Mouse (Mus musculus) neural tube, embryonic 13.5 days (tissue): Measurements from ENCODE around the gene Gm49027. TPM values are rescaled to one million over a fixed set of nuclear protein-coding genes. Genes with fewer than 3 reads are reported as not detected.
"Not testable (repeated sequence)": the region's sequence is repeated elsewhere in the genome, so short reads cannot be mapped to it uniquely, and the experiment has no call there.

ENCODE experiments used
- ATAC-seq: fragments of 200-750 bp; cut with Nextera tagmentation; 2 replicates; pipeline ENCODE4 v1.8.0; 2017; ENCODE audit warnings: low read depth, mild to moderate bottlenecking, moderate TSS enrichment, moderate library complexity
- H3K27ac ChIP-seq: fragments of 300-500 bp; sonication (generic); replicated peaks from 2 replicates; pipeline ENCODE4 v1.5.1; 2015; ENCODE audit warnings: moderate library complexity, mild to moderate bottlenecking, inconsistent platforms
- H3K27me3 ChIP-seq: fragments of 300-500 bp; sonication (generic); 2 replicates; pipeline ENCODE4 v1.6.1; 2015; ENCODE audit warnings: mild to moderate bottlenecking, inconsistent platforms
- H3K36me3 ChIP-seq: fragments of 300-500 bp; sonication (generic); 2 replicates; pipeline ENCODE4 v1.6.1; 2015; ENCODE audit warnings: mild to moderate bottlenecking, inconsistent platforms
- H3K4me1 ChIP-seq: fragments of 300-500 bp; sonication (generic); replicated peaks from 2 replicates; pipeline ENCODE4 v1.6.1; 2015; ENCODE audit warnings: inconsistent platforms
- H3K4me2 ChIP-seq: fragments of 300-500 bp; sonication (generic); 2 replicates; pipeline ENCODE4 v1.6.1; 2015; ENCODE audit warnings: inconsistent platforms, mild to moderate bottlenecking, moderate library complexity
- H3K4me3 ChIP-seq: fragments of 300-500 bp; sonication (generic); 2 replicates; pipeline ENCODE4 v1.5.1; 2015; ENCODE audit warnings: mild to moderate bottlenecking, inconsistent platforms
- H3K9ac ChIP-seq: fragments of 300-500 bp; sonication (generic); 2 replicates; pipeline ENCODE4 v1.6.1; 2015; ENCODE audit warnings: moderate library complexity, mild to moderate bottlenecking, inconsistent platforms
- H3K9me3 ChIP-seq: fragments of 300-500 bp; sonication (generic); 2 replicates; pipeline ENCODE4 v1.6.1; 2016; ENCODE audit warnings: inconsistent platforms
- WGBS: fragments of 180-500 bp; shearing (Covaris S2); methylation state at CpG from one replicate; pipeline ENCODE4 v1.1.7; 2015; 5-methylcytosine and 5-hydroxymethylcytosine counted together
- polyA plus RNA-seq: library from polyadenylated mRNA; unstranded; fragments of >200 nt; fragmentation: Nextera tagmentation; extraction: Ambion mirVana; gene quantifications from 2 replicates; pipeline ENCODE4 v1.2.1, GENCODE M21; 2015

The Gm49027 gene
- polyA plus RNA-seq, 1 experiment from 2014 or later = 21.5 TPM

DNA sequence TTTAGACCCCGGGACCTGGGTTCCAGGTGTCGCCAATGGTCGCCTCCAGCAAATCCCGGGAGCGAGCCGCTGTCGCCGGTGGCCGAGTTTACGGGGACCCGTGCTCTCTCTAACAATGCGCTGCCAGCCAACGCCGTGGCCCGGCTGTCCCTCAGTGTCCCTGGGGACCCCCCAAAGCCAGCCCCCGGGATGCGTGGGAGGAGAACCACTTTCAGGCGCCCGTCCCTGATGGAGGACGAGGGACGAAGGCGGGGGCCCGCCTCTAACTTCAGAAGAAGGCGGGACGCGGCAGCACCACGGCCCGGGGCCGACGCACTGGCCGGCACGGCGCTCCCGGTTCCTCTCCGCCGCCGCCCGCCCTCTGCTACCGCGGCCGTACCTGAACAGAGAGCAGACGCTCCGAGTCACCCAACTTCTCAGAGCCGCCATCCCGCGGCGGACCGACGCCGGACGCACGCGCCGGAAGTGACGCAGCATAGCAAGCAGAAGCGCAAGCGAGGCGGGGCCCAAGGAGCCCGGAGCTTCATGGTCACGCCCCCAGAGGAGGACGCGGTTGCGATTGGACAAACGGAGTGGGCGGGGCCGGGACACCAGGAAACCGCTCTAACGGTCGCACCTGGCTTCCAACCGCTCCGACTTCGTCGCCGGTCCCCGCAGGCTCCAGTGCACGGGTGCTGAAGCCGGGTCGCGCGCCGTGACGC lies 1.4 kb downstream of the Gm49027 start, which contains the start of gene Diablo:
Gene Diablo, minus strand, starts transcription at position 485 of the 701 bp plus-strand sequence.
- Histone ChIP-seq H3K4me1 (peaks cover 36% of the 10 kb centered on the region), H3K9me3 (no peaks in the 10 kb centered on the region), H3K9ac (peak within 1 kb of the TSS; percentile 79), H3K4me3 (peak within 1 kb of the TSS; percentile 88), H3K4me2 (peak within 1 kb of the TSS; percentile 92), H3K27me3 (no peaks in the 10 kb centered on the region), H3K36me3 (peaks cover 30% of the 10 kb centered on the region), H3K27ac (peak within 1 kb of the TSS; percentile 75)
- ATAC-seq = peak; percentile 97
- WGBS = under 1% methylated on average over 82 of the region's 82 CpGs

DNA sequence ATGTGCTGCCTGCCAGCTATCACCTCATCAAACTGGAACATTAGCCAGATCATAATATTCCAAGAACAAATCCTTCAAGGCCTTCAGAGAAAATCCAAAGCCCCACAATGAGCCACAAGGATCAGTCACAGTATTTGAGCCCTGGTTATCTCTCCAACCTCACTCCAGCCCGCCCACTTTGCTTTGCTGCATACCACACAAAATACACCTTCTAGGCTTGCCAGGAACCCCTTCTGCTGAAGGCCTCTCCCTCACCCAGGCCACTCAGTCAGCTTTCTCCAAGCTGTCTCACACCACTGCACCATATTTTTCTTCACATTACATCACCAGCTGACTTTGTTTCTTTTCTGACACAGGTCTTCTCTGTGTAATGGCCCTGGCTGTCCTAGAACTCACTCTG lies 3.1 kb downstream of the Gm49027 start:
- H3K27me3 ChIP-seq = no peaks in the 10 kb centered on the region
- ATAC-seq = no peak
- H3K27ac ChIP-seq = no peak overlapping the region
- H3K9me3 ChIP-seq = no peaks in the 10 kb centered on the region
- H3K9ac ChIP-seq = 0 out of 2 replicates have a peak overlapping the region, but pooled peaks have one; percentile 26
- H3K36me3 ChIP-seq = peaks cover 32% of the 10 kb centered on the region
- peaks cover 36% of the 10 kb centered on the region for H3K4me1 ChIP-seq
- no peak overlapping the region for H3K4me3 ChIP-seq
- H3K4me2 ChIP-seq = peak overlapping the region; percentile 92; the same call in 1 of the 2 replicates
- 88% methylated on average over 1 of the region's 1 CpGs for WGBS

DNA sequence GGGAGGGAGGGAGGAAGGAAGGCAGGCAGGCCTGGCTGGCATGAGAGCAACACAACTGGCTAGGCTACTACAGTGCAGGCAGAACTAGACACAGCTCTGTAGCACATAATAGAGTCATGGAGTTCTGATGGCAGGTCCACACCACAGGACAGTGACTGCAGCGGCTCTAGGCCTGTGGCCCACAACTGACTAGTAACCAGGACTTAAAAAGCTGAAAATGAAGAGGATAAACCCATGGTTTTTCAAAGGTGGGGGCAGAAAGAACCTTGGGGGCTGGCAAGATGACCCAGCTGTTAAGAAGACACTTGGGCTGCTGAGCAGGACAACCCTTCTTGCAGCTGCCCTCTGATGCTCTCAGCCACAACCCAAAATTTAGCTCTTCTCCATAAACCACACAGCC lies 3.7 kb downstream of the Gm49027 start:
- WGBS = 85% methylated on average over 1 of the region's 1 CpGs
- Histone ChIP-seq H3K27ac (no peak overlapping the region), H3K4me1 (peaks cover 36% of the 10 kb centered on the region), H3K9ac (no peak overlapping the region), H3K9me3 (no peaks in the 10 kb centered on the region), H3K4me2 (no peak overlapping the region), H3K36me3 (peaks cover 34% of the 10 kb centered on the region), H3K27me3 (no peaks in the 10 kb centered on the region), H3K4me3 (no peak overlapping the region)
- no peak for ATAC-seq

DNA sequence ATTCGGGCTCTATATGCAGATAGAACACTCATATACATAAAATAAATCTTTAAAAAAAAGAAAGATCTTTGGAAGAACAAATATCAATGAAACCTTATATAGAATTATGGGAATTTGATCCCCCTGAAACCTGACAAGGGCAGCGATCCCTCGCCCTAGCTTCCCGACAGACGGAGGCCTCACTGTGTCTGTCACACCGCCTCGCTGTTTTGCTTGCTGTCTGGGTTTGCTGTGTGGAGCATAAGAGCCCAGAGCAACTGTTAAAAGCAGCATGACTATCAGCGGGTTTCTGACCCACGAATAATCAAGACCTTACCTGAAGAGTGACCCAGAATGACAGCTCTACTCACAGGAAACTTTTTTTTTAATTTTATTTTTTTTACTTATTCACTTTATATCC lies 4.6 kb downstream of the Gm49027 start:
- ATAC-seq = no peak
- Histone ChIP-seq H3K27me3 (no peaks in the 10 kb centered on the region), H3K4me3 (no peak overlapping the region), H3K36me3 (peaks cover 39% of the 10 kb centered on the region), H3K27ac (no peak overlapping the region), H3K4me2 (no peak overlapping the region), H3K9me3 (no peaks in the 10 kb centered on the region), H3K4me1 (peaks cover 36% of the 10 kb centered on the region), H3K9ac (no peak overlapping the region)
- 87% methylated on average over 9 of the region's 9 CpGs for WGBS

DNA sequence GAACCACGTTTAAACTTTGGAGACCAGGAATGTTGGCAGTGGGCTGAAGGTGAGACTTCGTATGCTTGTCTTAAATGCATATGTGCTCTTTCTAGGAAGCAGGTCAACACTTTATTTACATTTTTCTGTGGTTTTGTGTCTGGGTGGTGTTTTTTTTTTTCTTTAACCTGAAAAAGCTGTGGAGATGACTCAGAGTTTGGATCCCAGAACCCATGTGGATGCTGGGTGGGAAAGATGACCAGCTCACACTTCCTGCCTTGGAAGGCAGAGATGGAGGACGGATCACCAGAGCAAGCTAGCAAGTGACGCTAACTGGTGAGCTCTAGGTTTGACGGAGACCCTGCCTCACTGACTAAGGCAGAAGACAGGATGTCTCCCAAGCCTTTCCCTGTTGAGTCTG lies 10.4 kb downstream of the Gm49027 start:
- H3K9me3 ChIP-seq = no peaks in the 10 kb centered on the region
- H3K27me3 ChIP-seq = no peaks in the 10 kb centered on the region
- H3K9ac ChIP-seq = no peak overlapping the region
- peaks cover 86% of the 10 kb centered on the region for H3K36me3 ChIP-seq
- no peak overlapping the region for H3K4me3 ChIP-seq
- 91% methylated on average over 5 of the region's 5 CpGs for WGBS
- H3K27ac ChIP-seq = no peak overlapping the region
- H3K4me1 ChIP-seq = no peaks in the 10 kb centered on the region
- ATAC-seq = no peak
- H3K4me2 ChIP-seq = no peak overlapping the region

DNA sequence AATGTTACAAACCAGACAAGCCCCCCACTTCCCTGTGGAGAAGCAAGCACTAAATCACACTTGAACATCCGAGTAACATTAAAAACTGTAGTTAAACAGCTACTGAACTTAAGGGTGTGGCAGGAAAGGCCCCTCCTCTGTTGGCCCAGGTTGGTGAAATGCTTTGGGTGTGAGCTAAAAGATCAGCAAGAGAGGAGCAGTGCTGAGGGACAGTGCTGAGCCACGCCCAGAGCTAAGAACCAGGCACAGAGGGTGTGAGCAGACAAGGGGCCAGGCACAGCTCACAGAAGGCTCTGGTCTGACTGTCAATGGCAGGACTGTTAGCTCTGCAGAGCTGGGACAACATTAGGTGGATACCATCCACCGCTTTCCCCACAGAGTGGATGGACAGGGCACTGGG lies 13.2 kb downstream of the Gm49027 start:
- peaks cover 21% of the 10 kb centered on the region for H3K4me1 ChIP-seq
- H3K27ac ChIP-seq = no peak overlapping the region
- H3K4me2 ChIP-seq = no peak overlapping the region
- no peaks in the 10 kb centered on the region for H3K9me3 ChIP-seq
- ATAC-seq = no peak
- H3K27me3 ChIP-seq = peaks cover 7% of the 10 kb centered on the region
- H3K36me3 ChIP-seq = peaks cover 61% of the 10 kb centered on the region
- H3K4me3 ChIP-seq = no peak overlapping the region
- H3K9ac ChIP-seq = no peak overlapping the region
- WGBS = 85% methylated on average over 3 of the region's 3 CpGs

DNA sequence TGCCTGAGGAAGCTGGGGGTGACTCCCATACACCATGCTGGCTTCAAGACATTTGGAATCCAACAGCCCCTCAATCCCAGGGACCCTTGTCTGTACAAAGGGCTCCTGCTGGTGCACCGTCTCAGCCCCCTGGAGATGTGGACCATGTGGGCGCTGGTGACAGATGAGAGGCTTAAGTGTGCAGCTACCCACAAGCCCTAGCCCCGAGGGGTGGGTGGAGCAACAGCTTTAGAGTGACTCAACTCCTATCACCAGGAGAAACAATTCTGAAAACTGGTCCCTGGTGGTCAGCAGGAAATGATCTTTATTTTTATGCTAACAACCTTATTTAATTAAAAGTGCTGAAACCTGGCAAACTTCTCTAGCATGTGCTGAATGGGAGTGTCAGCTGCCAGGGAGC lies 13.9 kb downstream of the Gm49027 start:
- peaks cover 55% of the 10 kb centered on the region for H3K36me3 ChIP-seq
- H3K4me1 ChIP-seq = peaks cover 21% of the 10 kb centered on the region
- 88% methylated on average over 3 of the region's 3 CpGs for WGBS
- not testable (repeated sequence) for H3K27ac ChIP-seq, H3K9me3 ChIP-seq, H3K4me2 ChIP-seq, H3K9ac ChIP-seq, ATAC-seq, H3K4me3 ChIP-seq
- H3K27me3 ChIP-seq = peaks cover 14% of the 10 kb centered on the region

DNA sequence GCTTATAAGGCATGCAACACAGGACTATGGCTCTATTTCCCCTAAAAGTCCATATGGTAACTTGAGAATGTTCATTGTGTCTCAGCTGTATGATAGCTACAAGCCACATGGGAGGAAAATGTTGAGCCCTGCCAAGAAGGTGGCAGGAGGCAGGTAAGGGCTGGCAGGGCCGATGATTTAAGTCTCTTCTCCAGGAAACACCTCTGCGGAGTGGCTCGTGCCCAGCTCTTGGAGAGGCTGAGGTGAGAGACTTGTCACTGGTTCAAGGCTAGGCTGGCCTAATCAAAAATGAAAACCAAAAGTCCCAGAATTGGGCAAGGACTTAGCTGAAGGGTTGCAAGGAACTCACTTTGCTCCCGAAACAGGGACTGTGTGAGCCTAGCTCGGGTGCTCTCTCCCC lies 15.1 kb downstream of the Gm49027 start, which contains the start of gene B3gnt4:
Gene B3gnt4, plus strand, starts transcription at position 301 of the 400 bp plus-strand sequence.
- ATAC-seq = no peak
- peaks cover 21% of the 10 kb centered on the region for H3K4me1 ChIP-seq
- peaks cover 17% of the 10 kb centered on the region for H3K27me3 ChIP-seq
- H3K9ac ChIP-seq = peak within 1 kb of the TSS; percentile 75; the same call in 1 of the 2 replicates
- no peak within 1 kb of the TSS for H3K27ac ChIP-seq
- H3K4me2 ChIP-seq = peak within 1 kb of the TSS; percentile 74
- 86% methylated on average over 5 of the region's 5 CpGs for WGBS
- H3K9me3 ChIP-seq = no peaks in the 10 kb centered on the region
- H3K36me3 ChIP-seq = peaks cover 42% of the 10 kb centered on the region
- peak within 1 kb of the TSS; percentile 59; the same call in 1 of the 2 replicates for H3K4me3 ChIP-seq

DNA sequence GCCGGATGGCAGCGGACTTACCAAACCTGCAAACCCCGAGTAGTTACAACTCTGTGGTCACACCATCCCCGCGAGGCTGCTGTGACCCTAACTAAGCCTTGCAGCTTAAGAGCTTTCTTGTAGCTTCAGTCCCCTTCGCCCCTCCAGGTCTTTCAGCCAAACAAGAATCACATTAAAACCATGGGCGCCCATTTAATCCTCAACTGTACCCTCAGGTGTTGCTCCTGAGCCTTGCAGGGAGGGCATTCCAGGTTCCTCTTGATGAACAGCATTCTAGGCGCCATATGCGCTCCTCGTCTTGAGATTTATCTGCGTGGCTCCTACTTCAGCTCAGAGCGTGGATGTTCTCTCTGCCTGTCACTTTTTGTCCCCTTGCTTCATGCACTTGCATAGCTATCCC lies 16.4 kb downstream of the Gm49027 start:
- Histone ChIP-seq H3K36me3 (peaks cover 30% of the 10 kb centered on the region), H3K27me3 (peaks cover 20% of the 10 kb centered on the region), H3K4me3 (peak overlapping the region; percentile 59), H3K9ac (peak overlapping the region; percentile 75), H3K27ac (no peak overlapping the region), H3K9me3 (no peaks in the 10 kb centered on the region), H3K4me1 (peaks cover 21% of the 10 kb centered on the region), H3K4me2 (peak overlapping the region; percentile 74)
- 5% methylated on average over 12 of the region's 12 CpGs for WGBS
- ATAC-seq = peak; percentile 13; the same call in 1 of the 2 replicates

DNA sequence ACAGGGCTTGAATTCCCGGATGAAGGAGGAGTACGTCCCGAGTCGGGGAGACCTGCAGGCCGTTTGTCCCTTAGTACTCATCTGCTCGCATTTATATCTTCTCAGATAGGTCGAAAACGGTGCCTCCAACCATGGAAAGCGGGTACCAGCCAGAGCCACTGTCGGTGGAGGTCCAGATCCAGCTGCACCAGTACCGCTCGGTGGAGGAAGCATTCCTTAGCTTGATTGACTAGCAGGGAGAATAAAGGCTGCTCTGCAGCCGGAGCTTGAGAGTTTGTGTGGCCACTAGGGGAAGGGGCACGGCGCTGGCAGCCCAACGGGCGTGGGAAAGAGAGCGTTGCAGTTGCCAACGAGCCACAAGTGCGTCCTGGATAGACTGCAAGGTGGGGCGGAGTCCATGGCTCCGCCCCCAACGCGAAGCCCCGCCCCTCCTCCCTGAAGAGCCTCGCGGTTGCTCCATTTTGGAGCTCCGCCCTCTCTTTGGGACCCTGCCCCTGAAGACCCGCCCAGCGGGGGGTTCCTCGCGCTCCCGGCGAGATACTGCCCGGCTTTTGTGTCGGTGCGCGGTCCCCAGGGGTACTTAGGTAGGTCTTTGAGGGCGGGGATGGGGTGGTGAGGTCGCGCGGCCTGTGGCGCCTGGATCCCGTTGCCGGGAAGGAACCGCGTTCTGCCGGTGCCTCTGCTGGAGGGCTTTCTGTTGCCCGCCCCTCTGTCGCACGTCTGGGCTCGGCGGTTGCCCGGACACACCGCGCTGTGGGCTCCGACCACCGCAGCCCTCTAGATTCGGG lies 17.2 kb downstream of the Gm49027 start:
- Histone ChIP-seq H3K4me1 (peaks cover 21% of the 10 kb centered on the region), H3K27ac (no peak overlapping the region), H3K36me3 (peaks cover 24% of the 10 kb centered on the region), H3K27me3 (peaks cover 20% of the 10 kb centered on the region), H3K4me3 (peak overlapping the region; percentile 59), H3K9me3 (no peaks in the 10 kb centered on the region), H3K9ac (peak overlapping the region; percentile 75), H3K4me2 (peak overlapping the region; percentile 74)
- peak; percentile 92 for ATAC-seq
- under 1% methylated on average over 57 of the region's 59 CpGs for WGBS

DNA sequence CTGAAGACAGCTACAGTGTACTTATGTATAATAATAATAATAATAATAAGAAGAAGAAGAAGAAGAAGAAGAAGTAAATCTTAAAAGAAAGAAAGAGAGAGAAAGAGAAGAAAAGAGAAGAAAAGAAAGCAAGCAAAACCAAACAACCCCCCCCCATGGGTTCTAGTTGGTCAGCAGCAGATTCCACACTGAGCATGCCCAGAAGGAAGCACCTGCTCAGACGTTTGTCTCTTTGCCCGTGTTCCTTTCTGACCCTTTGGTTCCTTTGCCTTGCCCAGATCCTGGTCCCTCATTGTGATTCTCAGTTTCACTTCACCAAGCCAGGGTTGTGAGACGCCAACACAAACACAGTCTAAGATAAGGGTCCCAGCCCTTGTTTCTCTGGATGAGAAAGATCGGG lies 23.3 kb downstream of the Gm49027 start:
- no peak for ATAC-seq
- 75% methylated on average over 4 of the region's 4 CpGs for WGBS
- H3K4me1 ChIP-seq = peaks cover 11% of the 10 kb centered on the region

DNA sequence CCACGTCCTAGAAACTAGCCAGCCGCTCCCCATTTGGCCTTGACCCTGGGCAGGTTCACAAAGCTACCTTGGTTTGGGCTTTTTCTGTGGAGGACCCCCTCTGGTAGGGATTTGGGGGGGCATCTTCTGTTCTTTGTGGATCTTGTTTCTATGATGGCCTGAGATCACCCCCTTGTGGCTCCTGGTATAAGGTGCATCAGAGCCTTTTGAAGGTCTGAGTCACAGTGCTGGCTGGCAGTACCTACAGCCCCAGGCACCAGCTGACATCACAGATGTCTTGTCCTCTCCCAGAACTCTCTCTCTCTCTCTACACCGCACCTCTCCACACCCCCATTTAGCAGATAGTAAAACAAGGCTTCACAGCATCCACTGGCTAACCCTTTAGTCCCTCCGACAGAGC lies 25.6 kb downstream of the Gm49027 start:
- Histone ChIP-seq H3K4me3 (no peak overlapping the region), H3K27ac (no peak overlapping the region), H3K9me3 (no peaks in the 10 kb centered on the region), H3K36me3 (no peaks in the 10 kb centered on the region), H3K27me3 (peaks cover 17% of the 10 kb centered on the region), H3K4me2 (no peak overlapping the region), H3K9ac (no peak overlapping the region), H3K4me1 (peaks cover 16% of the 10 kb centered on the region)
- ATAC-seq = no peak
- 57% methylated on average over 4 of the region's 4 CpGs for WGBS

More for the DNA sequence above, 23.3 kb downstream of the Gm49027 start:
- no peak overlapping the region for H3K9ac ChIP-seq
- H3K36me3 ChIP-seq = no peaks in the 10 kb centered on the region
- H3K4me3 ChIP-seq = no peak overlapping the region
- no peaks in the 10 kb centered on the region for H3K9me3 ChIP-seq
- no peak overlapping the region for H3K4me2 ChIP-seq
- no peak overlapping the region for H3K27ac ChIP-seq
- H3K27me3 ChIP-seq = peaks cover 25% of the 10 kb centered on the region
